Mouse (Mus musculus): ENCODE measurements around the gene Dmgdh. TPM values are rescaled to one million over a fixed set of nuclear protein-coding genes. Genes with fewer than 3 reads are reported as not detected.

The Dmgdh gene
- polyA plus RNA-seq, 1 experiment = 0.22 TPM

- DNase-seq (ENCODE audit: extremely low spot score in 1 of 2, low spot score in 1 of 2) = no peak
Observed at GRCm38 (mm10) chr13:93707271-93707670, 33.0 kb downstream of the Dmgdh start.

GRCm38 (mm10) chr13:93710325-93710724 is 36.1 kb downstream of the Dmgdh start:
- DNase-seq (ENCODE audit: extremely low spot score in 1 of 2, low spot score in 1 of 2) = no peak

GRCm38 (mm10) chr13:93711226-93711625 is 37.0 kb downstream of the Dmgdh start:
- no peak for DNase-seq (ENCODE audit: extremely low spot score in 1 of 2, low spot score in 1 of 2)

GRCm38 (mm10) chr13:93712362-93712761 is 38.1 kb downstream of the Dmgdh start:
- DNase-seq (ENCODE audit: extremely low spot score in 1 of 2, low spot score in 1 of 2) = no peak

- DNase-seq (ENCODE audit: extremely low spot score in 1 of 2, low spot score in 1 of 2) = no peak
Observed at GRCm38 (mm10) chr13:93713826-93714225, 39.6 kb downstream of the Dmgdh start.

GRCm38 (mm10) chr13:93717113-93717512 is 42.9 kb downstream of the Dmgdh start:
- DNase-seq (ENCODE audit: extremely low spot score in 1 of 2, low spot score in 1 of 2) = no peak

- DNase-seq (ENCODE audit: extremely low spot score in 1 of 2, low spot score in 1 of 2) = peak in 1 of 2 experiments; percentile 83
Observed at GRCm38 (mm10) chr13:93718948-93719347, 44.7 kb downstream of the Dmgdh start.

GRCm38 (mm10) chr13:93721916-93722315 is 47.7 kb downstream of the Dmgdh start:
- DNase-seq (ENCODE audit: extremely low spot score in 1 of 2, low spot score in 1 of 2) = peak in 1 of 2 experiments; percentile 57

- no peak for DNase-seq (ENCODE audit: extremely low spot score in 1 of 2, low spot score in 1 of 2)
Observed at GRCm38 (mm10) chr13:93723455-93723854, 49.2 kb downstream of the Dmgdh start.

- peak in 1 of 2 experiments; percentile 45 for DNase-seq (ENCODE audit: extremely low spot score in 1 of 2, low spot score in 1 of 2)
Observed at GRCm38 (mm10) chr13:93724206-93724605, 50.0 kb downstream of the Dmgdh start.

- no peak for DNase-seq (ENCODE audit: extremely low spot score in 1 of 2, low spot score in 1 of 2)
Observed at GRCm38 (mm10) chr13:93735131-93735636, 61.0 kb downstream of the Dmgdh start.

GRCm38 (mm10) chr13:93744118-93744517 is 69.9 kb downstream of the Dmgdh start:
- DNase-seq (ENCODE audit: extremely low spot score in 1 of 2, low spot score in 1 of 2) = no peak

- no peak for DNase-seq (ENCODE audit: extremely low spot score in 1 of 2, low spot score in 1 of 2)
Observed at GRCm38 (mm10) chr13:93752597-93753400, 78.6 kb downstream of the Dmgdh start.

- DNase-seq (ENCODE audit: extremely low spot score in 1 of 2, low spot score in 1 of 2) = no peak
Observed at GRCm38 (mm10) chr13:93755084-93755483, 80.9 kb downstream of the Dmgdh start.

- no peak for DNase-seq (ENCODE audit: extremely low spot score in 1 of 2, low spot score in 1 of 2)
Observed at GRCm38 (mm10) chr13:93756674-93757073, 82.4 kb downstream of the Dmgdh start.

GRCm38 (mm10) chr13:93757514-93757913 is 83.3 kb downstream of the Dmgdh start:
- DNase-seq (ENCODE audit: extremely low spot score in 1 of 2, low spot score in 1 of 2) = no peak

GRCm38 (mm10) chr13:93758149-93758898 is 84.1 kb downstream of the Dmgdh start:
- no peak for DNase-seq (ENCODE audit: extremely low spot score in 1 of 2, low spot score in 1 of 2)

GRCm38 (mm10) chr13:93761831-93762230 is 87.6 kb downstream of the Dmgdh start:
- no peak for DNase-seq (ENCODE audit: extremely low spot score in 1 of 2, low spot score in 1 of 2)

- DNase-seq (ENCODE audit: extremely low spot score in 1 of 2, low spot score in 1 of 2) = no peak
Observed at GRCm38 (mm10) chr13:93762879-93763278, 88.6 kb downstream of the Dmgdh start.

- DNase-seq (ENCODE audit: extremely low spot score in 1 of 2, low spot score in 1 of 2) = no peak
Observed at GRCm38 (mm10) chr13:93764321-93764973, 90.2 kb downstream of the Dmgdh start.

- no peak for DNase-seq (ENCODE audit: extremely low spot score in 1 of 2, low spot score in 1 of 2)
Observed at GRCm38 (mm10) chr13:93771031-93771587, 96.9 kb downstream of the Dmgdh start.
